Mouse (Mus musculus) bone marrow, adult 2 months (tissue): ENCODE data around the gene Sell.
"Not testable (repeated sequence)": the region's sequence is repeated elsewhere in the genome, so short reads cannot be mapped to it uniquely, and the experiment has no call there.

Experiments
- CTCF ChIP-seq: fragments of 200-500 bp; IDR thresholded peaks from 2 replicates; pipeline ENCODE4 v1.5.1; 2011; ENCODE audit warnings: low read length, control low read depth; ENCODE audit not compliant: control insufficient read depth, insufficient read depth
- POLR2A ChIP-seq: fragments of 200-500 bp; IDR thresholded peaks from 2 replicates; pipeline ENCODE4 v1.6.1; 2011; ENCODE audit warnings: low read depth, mild to moderate bottlenecking, control low read depth, low read length, borderline replicate concordance; ENCODE audit not compliant: control insufficient read depth

DNA sequence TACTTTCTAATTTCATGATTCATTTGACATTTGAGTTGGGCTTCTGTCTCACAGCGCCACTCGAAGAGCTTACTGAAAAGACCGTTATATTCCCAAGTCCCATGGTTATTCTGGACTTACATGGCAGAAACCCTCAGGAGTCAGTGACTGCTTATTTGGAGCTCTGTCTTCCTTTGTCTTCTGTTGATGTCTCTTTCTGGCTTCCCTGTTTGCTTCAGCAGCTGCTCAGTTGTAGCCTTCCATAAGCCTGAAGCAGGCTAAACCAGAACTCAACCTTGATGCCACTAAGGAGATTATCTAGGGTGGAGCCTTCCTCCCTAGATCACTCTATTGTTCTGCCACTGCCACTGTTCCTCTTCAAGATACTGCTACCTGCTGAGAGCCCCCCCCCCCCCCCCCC, 41.0 kb upstream of the Sell start:
- not testable (repeated sequence) for TF ChIP-seq CTCF, POLR2A
